Mouse (Mus musculus) cerebellum, adult 8-10 months (tissue): ENCODE data around the gene Kctd12b.
A peak's percentile ranks its signal among the peaks of the same experiment; 100 is the strongest.
"Not testable (repeated sequence)": the region's sequence is repeated elsewhere in the genome, so short reads cannot be mapped to it uniquely, and the experiment has no call there.

ENCODE experiments used
- DNase-seq: peaks from one replicate; pipeline ENCODE4 v3.0.0; 2022

Gene Kctd12b

DNA sequence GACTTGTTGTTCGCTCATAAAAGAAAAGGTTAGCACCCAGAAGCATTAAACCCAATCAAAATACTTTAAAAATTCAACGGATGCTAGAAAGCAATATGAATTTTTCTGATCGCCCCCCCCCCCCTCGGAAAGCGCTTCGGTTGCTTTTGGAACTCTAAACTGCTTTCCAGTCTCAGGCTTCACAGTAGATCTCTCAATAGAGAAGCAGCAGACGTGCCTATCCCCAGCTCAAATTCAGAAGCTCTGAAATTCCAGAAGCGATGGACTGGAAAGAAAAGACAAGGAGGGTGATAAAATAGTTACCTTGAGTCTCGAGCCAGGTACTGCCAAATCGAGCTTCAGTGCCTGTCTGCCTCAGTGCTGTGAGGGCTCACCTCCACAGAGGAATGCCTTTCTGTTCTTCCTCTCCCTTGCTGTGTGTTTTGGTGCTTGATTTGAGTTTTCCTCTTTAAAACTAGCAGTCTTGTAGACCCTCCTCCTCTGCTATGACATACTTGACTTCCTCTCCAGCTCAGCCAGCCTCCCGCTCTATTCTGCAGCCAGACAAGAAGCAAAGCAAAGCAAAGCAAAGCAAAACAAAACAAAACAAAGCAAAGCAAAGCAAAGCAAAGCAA is at the start of gene Kctd12b:
Gene Kctd12b, minus strand, starts transcription at position 610 of the 614 bp plus-strand sequence.
- no peak for DNase-seq

DNA sequence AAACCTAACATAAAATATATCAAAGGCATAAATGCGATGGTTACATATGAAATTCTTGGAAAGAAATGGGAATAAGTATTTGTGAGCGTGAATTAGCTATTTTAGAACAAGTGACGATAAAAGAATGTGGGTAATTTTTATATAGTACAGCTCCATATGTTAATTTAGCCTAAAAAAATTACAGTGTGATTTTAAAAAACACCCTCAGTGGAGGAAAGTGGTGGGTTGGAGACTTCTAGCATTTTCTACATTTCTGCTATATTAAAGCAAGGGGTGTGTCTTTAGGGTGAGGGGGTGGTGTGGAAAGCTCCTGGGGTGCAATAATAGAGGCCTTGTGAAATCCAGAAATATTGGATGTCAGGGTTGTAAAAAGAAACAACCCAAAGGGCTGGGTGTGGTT is 46.3 kb upstream of the Kctd12b start:
- no peak for DNase-seq

DNA sequence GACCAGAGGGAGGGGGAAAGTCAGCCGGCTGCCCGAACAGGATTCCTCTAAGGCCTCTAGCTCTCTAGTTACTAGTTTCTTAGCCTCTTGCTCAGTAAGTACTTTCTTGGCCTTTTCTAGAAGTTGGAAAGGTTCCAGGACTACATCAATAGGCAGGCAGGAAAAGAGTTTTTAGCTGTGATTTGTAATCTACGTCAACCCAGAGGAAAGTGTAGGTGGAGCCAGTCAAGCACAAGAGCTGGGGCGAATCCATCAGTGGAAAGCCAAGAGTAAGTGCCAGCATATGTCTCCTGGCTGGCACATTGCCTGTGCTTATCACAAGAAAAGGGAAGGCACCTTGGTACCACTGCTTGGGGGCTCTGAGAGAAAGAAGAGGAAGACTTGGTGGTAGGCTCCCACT is 39.5 kb upstream of the Kctd12b start:
- no peak for DNase-seq

DNA sequence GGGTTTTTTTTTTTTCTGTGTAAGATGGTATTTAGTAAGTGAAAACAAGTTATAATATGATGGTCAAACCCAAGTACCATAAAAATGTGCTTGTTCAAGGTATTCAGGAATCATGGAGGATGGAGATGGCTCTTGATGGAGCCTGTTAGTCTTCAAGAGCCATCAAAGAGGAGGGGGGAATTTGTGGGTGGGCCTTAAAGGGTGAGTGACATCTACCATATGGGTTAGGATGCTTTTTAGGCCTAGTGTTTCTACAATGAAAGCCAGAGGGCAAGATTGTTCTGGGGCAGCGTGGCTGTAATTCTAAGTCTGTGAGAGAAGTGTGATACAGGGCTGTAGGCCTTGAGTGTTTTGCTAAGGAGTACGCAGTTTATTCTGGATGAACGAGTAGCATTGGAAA is 28.2 kb upstream of the Kctd12b start:
- DNase-seq = peak; percentile 7

DNA sequence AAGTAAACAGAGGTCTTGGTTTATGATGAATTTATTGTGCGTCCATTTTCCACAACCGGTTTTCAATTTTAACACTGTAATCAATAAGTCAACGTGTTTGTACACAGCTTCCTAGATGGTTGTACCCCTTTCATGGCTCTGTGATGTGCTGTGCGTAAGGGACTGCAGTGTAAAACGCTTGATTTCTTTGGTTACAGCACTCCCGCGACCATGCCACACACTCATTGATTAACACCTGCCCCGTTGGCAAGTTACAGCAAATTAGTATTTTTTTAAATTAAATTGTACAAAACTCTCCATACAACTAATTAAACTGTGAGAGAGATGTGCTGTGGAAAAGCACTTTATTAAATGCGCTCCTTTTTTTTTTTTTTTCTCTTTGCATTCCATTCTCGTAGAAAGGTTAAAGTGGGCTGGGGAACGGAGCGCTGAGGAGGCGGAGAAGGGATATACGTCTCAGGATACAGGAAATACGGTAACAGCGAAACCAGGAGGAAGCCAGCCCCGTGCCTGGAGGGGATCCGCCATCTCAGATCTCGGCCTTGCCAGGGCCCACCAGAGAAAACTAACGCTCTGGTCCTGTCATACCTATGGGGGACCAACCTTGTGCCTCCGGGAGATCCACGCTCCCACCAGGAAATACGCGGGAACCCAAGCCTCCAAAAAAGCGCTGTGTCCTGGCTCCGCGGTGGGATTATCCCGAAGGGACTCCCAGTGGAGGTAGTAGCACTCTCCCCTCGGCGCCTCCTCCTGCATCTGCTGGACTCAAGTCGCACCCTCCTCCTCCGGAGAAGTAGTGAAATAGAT is 27.1 kb upstream of the Kctd12b start, which contains the start of gene Nbdy:
Gene Nbdy, plus strand, starts transcription at position 481 of the 807 bp plus-strand sequence.
- DNase-seq = peak; percentile 45

DNA sequence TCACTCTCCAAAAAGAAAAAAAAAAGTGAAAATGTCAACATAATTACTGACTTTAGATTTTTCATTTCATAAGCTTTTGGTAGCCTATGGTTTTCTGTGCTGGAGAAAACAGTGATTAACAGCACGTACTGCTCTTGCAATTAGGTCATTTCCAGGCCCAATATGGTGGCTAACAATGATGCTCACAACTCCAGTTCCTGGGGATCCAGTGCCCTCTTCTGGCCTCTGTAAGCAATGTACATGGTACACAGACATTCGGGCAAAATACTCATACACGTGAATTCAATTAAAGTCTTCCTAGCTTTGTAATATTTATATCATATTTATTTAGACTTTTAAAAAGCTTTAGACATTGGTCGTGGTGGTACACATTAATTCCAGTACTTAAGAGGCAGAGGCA is 23.4 kb upstream of the Kctd12b start:
- DNase-seq = no peak

DNA sequence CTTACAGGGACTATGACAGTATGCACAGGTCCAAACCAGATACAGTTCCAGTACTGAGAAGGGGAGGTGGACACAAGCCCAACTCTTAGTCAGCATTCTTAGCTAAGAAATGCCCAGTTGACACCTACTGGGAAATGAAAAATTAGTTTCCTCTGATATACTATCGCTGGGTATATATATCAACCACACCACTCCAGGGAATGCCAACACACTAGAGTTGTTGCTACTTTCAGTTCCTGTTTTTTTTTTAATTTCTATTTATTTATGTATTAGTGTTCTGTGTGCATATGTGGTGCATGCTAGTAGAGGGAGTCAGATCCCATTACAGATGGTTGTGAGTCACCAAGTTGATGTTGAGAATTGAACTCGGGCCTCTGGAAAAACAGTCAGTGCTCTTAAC is 20.5 kb upstream of the Kctd12b start:
- DNase-seq = no peak

DNA sequence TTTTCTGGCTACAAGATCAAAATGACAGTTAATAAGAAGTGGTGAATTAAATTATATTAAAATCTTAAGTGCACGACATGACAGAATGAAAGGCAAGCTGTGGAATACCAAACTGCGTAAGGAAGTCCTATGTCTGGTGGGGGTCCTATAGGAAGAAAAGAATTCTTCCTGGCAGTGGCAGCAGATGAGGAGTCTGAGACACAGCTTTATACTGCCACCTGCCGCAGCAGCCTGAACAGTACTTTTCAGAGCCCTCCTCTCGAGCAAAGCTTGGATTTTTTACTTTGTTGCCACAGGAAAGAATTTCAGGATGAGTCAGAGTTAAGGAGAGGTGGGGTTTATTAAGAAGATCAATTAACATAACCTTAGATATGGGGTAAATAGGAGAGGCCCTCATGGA is 11.5 kb upstream of the Kctd12b start:
- DNase-seq = no peak

DNA sequence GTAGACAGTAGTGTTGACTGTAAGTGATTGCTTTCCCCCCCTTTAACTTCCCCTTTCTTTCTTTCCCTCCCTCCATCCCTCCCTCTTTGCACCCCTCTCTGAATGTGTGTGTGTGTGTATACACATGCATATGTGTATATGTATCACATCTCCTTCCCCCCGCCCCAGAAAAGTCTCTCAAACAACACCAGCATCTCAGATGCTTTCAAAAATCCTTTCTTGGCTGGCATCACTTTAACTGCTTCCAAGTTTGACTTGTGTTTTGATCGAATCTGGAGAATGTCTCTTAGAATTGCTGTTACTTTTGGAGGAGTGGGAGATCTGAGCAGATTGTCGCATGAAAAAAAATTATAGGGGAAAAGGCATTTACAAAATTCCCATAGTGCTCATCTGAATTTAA is 4.3 kb upstream of the Kctd12b start:
- DNase-seq = no peak

DNA sequence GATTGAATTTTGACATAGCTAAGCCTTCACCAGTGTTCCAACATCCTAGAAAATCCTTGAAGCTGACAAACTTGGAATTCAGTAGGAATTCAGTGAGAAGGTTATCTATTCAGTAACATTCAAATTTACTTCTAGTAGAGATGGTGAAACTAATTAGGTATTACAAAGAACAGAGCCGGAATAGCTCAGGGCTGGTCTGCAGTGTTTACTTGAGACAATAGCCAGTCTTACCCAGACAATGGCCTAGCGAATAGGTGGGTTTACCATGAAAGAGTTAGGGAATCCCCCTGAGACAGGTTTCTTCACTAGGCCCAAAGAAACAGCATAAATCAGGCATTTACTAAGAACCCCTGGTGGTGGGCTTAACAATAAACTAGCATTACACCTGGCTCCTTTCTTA is 28.0 kb downstream of the Kctd12b start:
- DNase-seq = not testable (repeated sequence)

DNA sequence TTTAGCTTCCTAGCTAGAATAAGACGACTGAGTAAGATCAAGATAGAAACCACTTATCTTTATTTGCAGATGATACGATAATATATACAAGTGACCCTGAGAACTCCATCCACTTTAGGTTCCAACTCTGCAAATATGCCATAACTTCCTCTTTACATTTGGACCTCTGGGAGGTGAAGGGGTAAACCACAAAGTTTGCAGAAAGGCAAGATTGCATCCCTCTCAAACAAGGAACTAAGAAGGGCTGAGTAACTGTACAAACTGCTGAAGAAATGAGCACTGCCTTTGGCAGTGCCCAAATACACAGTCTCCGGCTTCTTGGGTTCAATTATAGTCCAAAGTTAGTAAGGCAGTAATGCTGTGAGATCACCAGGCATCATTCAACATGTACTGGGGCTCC is 31.3 kb downstream of the Kctd12b start:
- no peak for DNase-seq

DNA sequence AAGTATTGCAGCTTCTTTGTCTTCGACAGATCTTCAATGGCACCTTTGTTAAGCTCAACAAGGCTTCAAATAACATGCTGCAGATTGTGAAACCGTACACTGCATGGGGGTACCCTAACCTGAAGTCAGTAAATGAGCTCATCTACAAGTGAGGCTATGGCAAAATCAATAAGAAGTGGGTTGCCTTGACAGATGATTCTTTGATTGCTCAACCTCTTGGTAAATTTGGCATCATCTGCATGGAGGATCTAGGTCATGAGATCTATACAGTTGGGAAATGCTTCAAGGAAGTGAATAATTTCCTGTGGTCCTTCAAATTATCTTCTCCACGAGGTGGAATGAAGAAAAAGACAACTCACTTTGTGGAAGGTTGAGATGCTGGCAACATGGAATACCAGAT is 39.2 kb downstream of the Kctd12b start:
- no peak for DNase-seq

DNA sequence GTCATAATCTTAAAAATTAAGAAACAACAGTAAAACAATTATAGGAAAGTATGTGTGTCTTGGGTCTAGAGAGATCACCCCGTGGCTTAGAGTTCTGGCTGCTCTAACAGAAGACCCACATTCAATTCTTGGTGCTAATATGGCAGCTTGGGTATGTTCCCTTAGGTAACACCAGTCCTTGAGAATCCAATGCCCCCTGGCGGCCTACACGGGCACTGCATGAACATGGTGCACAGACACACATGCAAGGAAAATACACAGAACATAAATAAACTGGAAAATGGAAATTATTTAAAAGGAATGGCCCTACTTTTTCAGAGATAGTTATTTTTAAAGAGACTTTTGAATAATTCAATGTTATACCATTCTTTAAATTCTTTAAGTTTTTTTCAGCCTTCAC is 55.6 kb downstream of the Kctd12b start:
- no peak for DNase-seq

DNA sequence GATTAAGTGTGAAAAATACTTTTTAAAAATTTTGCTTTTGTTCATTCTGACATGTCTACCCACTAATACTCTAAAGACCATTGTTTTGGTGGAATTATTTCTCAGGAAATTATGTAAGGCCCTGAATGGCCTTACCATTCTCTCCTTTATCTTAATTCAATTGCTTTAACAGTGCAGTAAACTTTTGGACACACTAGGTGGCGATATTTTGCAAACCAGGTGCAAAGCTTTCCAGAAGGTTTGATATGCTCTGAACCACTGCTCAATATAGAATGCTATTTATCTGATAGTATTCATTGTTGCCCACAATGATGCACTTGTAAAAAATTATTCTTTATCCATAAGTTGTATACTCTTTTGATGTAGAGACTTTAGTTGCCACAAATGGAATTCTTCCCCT is 59.9 kb downstream of the Kctd12b start:
- no peak for DNase-seq
